In genomic region chr8:108708833-108709387, GRCm38 (mm10) we compare ENCODE assay signal across 8 mouse cellular contexts.
DNase-seq lines count a peak whose midpoint lies in the region; ATAC-seq lines count a peak whose summit lies in the region.

No protein-coding gene starts in this region.

- 13% methylated on average over 8 of the region's 8 CpGs for WGBS in neural tube, embryonic 11.5 days
- 41% methylated on average over 8 of the region's 8 CpGs for WGBS in liver, embryonic 12.5 days (ENCODE audit: insufficient replicate concordance)

- no peaks in the 10 kb centered on the region for H3K27me3 ChIP-seq in neural tube, embryonic 11.5 days (ENCODE audit: control insufficient read depth, insufficient read depth, low read length)
- H3K27me3 ChIP-seq in liver, embryonic 12.5 days (replicated peaks): peaks cover 91% of the 10 kb centered on the region

- peak overlapping the region; percentile 41 for H3K9ac ChIP-seq in neural tube, embryonic 11.5 days (ENCODE audit: low read length)
- H3K9ac ChIP-seq in liver, embryonic 12.5 days: no peak overlapping the region

- peak overlapping the region; percentile 36 for H3K4me2 ChIP-seq in neural tube, embryonic 11.5 days (ENCODE audit: low read depth)
- no peak overlapping the region for H3K4me2 ChIP-seq in liver, embryonic 12.5 days

- ATAC-seq in neural tube, embryonic 11.5 days (ENCODE audit: insufficient read depth, low FRiP score, low TSS enrichment): no peak
- no peak for ATAC-seq in liver, embryonic 12.5 days

- H3K36me3 ChIP-seq in neural tube, embryonic 11.5 days (ENCODE audit: control insufficient read depth, insufficient read depth, low read length): no peaks in the 10 kb centered on the region
- no peaks in the 10 kb centered on the region for H3K36me3 ChIP-seq in liver, embryonic 12.5 days

- H3K4me1 ChIP-seq in neural tube, embryonic 11.5 days (ENCODE audit: control insufficient read depth, insufficient read depth, low read length): peaks cover 69% of the 10 kb centered on the region
- H3K4me1 ChIP-seq in liver, embryonic 12.5 days: peaks cover 56% of the 10 kb centered on the region

- no peak overlapping the region for H3K4me3 ChIP-seq in neural tube, embryonic 11.5 days (ENCODE audit: low read depth, low read length)
- H3K4me3 ChIP-seq in liver, embryonic 12.5 days: no peak overlapping the region

- H3K27ac ChIP-seq in neural tube, embryonic 11.5 days (ENCODE audit: low read depth, low read length): peak overlapping the region; percentile 78
- H3K27ac ChIP-seq in liver, embryonic 12.5 days: peak overlapping the region; percentile 58; the same call in 1 of the 2 replicates

- peak; percentile 51 for DNase-seq in adrenal gland, adult 2 months
- no peak for DNase-seq in adrenal gland, postnatal 36 days
- no peak for DNase-seq in neural tube, embryonic 11.5 days (ENCODE audit: low spot score)
- DNase-seq in neural tube, embryonic 10.5 days (ENCODE audit: extremely low spot score, low spot score): no peak
- DNase-seq in right cerebral cortex, postnatal 10 days (ENCODE audit: low spot score in 2 of 2): no peak
- DNase-seq in cerebellum, postnatal 14 days: no peak
- no peak for DNase-seq in adrenal gland, postnatal 4 days (ENCODE audit: low spot score in 2 of 2)

- no peaks in the 10 kb centered on the region for H3K9me3 ChIP-seq in neural tube, embryonic 11.5 days (ENCODE audit: control insufficient read depth, low read length)
- H3K9me3 ChIP-seq in liver, embryonic 12.5 days (replicated peaks): no peaks in the 10 kb centered on the region
